In the genomic region with DNA sequence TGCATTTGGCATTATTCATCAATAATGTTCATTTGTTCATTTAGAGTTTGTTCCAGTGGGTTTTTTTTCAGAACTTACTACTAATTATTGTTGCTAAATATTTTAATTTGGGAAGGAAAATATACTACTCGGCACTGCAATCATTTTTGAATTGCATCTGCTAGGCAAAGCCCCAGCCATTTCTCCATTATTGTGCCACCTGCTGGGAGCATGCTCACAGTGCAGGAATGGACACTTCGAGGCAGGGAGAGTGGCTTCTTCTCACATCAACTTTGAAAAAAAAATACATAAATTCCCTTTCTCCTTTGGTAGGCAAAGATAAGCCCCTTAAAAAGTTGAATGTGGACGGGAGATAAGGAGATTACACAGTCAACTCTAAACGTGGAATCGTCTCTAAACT, we compare ENCODE assay signal across 10 mouse cellular contexts.
A peak's percentile ranks its signal among the peaks of the same experiment; 100 is the strongest.
DNase-seq lines count a peak whose midpoint lies in the region; ATAC-seq and TF ChIP-seq lines count a peak whose summit lies in the region.
"Had no signal": no experiment of that assay in that cellular context is flagged by ENCODE, and none has a peak within 500 bp of the region (broad histone marks: within the 10 kb centered on the region; RNA-seq: fewer than 3 reads in every experiment).

No protein-coding gene starts in this region.

- H3K27ac ChIP-seq in kidney, embryonic 16.5 days (ENCODE audit: low read length) = no peak overlapping the region
- H3K27ac ChIP-seq in stomach, postnatal 0 days (replicated peaks) = no peak overlapping the region
- H3K27ac ChIP-seq: liver, embryonic 13.5 days had no signal

- WGBS in kidney, embryonic 16.5 days = 72% methylated on average over 5 of the region's 5 CpGs
- 40% methylated on average over 5 of the region's 5 CpGs for WGBS in stomach, postnatal 0 days

- no peaks in the 10 kb centered on the region for H3K36me3 ChIP-seq in kidney, embryonic 16.5 days (ENCODE audit: insufficient read depth, low read length)
- no peaks in the 10 kb centered on the region for H3K36me3 ChIP-seq in stomach, postnatal 0 days (ENCODE audit: control insufficient read depth, insufficient read depth, low read length)
- H3K36me3 ChIP-seq: liver, embryonic 13.5 days had no signal

- H3K9me3 ChIP-seq in kidney, embryonic 16.5 days (ENCODE audit: low read length) = no peaks in the 10 kb centered on the region
- H3K9me3 ChIP-seq in stomach, postnatal 0 days (ENCODE audit: control insufficient read depth, low read length) = no peaks in the 10 kb centered on the region
- H3K9me3 ChIP-seq: liver, embryonic 13.5 days had no signal

- H3K4me1 ChIP-seq in kidney, embryonic 16.5 days (ENCODE audit: insufficient read depth, low read length) = no peaks in the 10 kb centered on the region
- H3K4me1 ChIP-seq in stomach, postnatal 0 days (replicated peaks; ENCODE audit: control insufficient read depth, insufficient read depth) = no peaks in the 10 kb centered on the region
- H3K4me1 ChIP-seq: liver, embryonic 13.5 days had no signal

- TF ChIP-seq CTCF in stomach, postnatal 0 days (IDR thresholded peaks at IDR 0.05; ENCODE audit: low read depth) = peak; percentile 76

- no peak overlapping the region for H3K4me2 ChIP-seq in kidney, embryonic 16.5 days (replicated peaks; ENCODE audit: low read depth, low read length)
- H3K4me2 ChIP-seq in stomach, postnatal 0 days (replicated peaks; ENCODE audit: low read depth) = no peak overlapping the region
- H3K4me2 ChIP-seq: liver, embryonic 13.5 days had no signal

- no peaks in the 10 kb centered on the region for H3K27me3 ChIP-seq in kidney, embryonic 16.5 days (ENCODE audit: insufficient read depth, low read length)
- H3K27me3 ChIP-seq in stomach, postnatal 0 days (ENCODE audit: control insufficient read depth, insufficient read depth, low read length) = no peaks in the 10 kb centered on the region
- H3K27me3 ChIP-seq: liver, embryonic 13.5 days had no signal

- H3K9ac ChIP-seq in kidney, embryonic 16.5 days (replicated peaks; ENCODE audit: low read length) = no peak overlapping the region
- H3K9ac ChIP-seq in stomach, postnatal 0 days (ENCODE audit: low read length) = no peak overlapping the region
- H3K9ac ChIP-seq: liver, embryonic 13.5 days had no signal

- peak; percentile 7 to 20 for DNase-seq in adrenal gland, adult 18-20 months (ENCODE audit: low spot score in 2 of 2)
- no peak for DNase-seq in adrenal gland, adult 8-10 months
- peak; percentile 6 for DNase-seq in kidney, postnatal 14 days
- peak; percentile 69 for DNase-seq in brain, adult 2 months (ENCODE audit: low read depth, low spot score)
- DNase-seq in layer of hippocampus, postnatal 25 days (ENCODE audit: extremely low spot score in 1 of 2, low spot score in 1 of 2) = peak; percentile 25 to 59
- peak; percentile 20 for DNase-seq in stomach, postnatal 0 days (ENCODE audit: low spot score)
- DNase-seq: liver, embryonic 13.5 days had no signal

- no peak for ATAC-seq in kidney, embryonic 16.5 days (ENCODE audit: low FRiP score, low TSS enrichment)
- ATAC-seq in stomach, postnatal 0 days (ENCODE audit: low FRiP score, low TSS enrichment) = no peak
- no peak for ATAC-seq in activated CD4-positive, CD25-positive, alpha-beta regulatory T cell, adult 4 months

- no peak for TF ChIP-seq EP300 in stomach, postnatal 0 days (optimal IDR thresholded peaks at IDR 0.05)

- H3K4me3 ChIP-seq in kidney, embryonic 16.5 days (ENCODE audit: low read length) = no peak overlapping the region
- H3K4me3 ChIP-seq in stomach, postnatal 0 days (ENCODE audit: low read depth, low read length) = no peak overlapping the region
- H3K4me3 ChIP-seq: erythroblast, embryonic 14.5 days; liver, embryonic 13.5 days had no signal
